Mouse (Mus musculus): ENCODE measurements around the gene St3gal3.

Gene St3gal3

DNA sequence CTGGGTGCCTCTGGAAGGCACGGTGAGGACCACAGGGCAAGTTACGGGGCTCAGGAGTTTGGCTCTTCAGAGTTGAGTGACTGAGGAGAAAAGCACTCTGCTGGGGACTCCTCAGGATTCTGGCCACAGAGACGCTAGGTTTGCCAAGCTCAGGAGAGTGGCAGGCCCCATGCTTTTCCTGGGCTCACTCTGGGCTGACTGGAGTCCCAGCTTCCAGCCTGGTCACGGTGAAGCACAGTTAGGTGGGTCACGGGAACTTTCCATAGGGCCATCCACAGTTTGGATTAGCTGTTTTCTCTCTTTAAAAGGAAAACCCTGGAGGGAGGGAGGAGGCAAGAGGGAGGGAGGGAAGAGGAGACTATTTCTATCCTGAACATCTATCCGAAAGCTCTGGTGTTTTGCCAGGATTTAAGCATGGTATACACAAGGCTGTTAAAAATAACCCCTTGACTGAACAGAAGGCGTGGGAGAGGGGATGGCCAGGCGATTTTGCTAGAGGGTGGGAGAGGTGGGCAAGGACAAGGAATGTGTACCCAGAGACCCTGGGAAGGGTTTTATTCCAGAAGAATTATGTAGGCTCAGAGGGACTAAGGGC lies 149.6 kb downstream of the St3gal3 start:
- no peak for DNase-seq (ENCODE audit: low spot score)

DNA sequence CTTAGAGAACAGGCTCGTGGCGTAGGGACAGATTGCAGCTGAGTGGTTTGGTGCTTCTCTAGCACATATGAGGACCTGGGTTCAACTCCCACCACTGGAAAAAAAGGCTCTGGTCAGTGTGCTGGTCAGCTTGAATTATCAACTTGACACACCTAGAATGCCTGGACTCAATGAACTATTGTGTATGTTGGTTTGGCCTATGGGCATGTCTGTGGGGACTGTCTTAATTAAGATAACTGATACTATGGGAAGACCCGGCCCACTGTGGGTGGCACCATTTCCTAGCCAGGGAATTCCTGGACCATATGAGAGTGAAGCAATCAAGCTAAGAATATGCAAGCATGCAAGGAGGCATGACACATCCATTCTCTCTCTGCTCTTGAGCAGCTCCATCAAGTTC lies 150.5 kb downstream of the St3gal3 start:
- DNase-seq (ENCODE audit: low spot score), result no peak

DNA sequence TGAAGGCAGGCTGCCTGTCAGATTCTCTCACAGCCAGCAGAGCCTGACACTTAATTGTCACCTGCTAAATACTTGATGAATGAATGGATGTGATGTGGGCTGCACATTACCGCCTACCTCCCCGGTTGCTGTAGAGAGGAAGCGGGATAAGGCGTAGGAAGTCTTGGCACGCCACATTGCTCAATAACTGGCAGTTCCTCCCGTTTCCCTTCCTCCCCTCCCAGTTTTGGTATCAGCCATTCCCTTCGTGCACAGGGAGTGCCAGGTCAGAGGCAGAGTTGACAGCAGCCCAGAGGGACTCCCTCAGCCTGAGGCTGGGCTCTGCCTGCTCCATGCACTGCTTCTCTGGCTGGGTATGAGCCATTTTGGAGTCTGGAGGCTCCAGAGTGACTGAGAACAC lies 152.0 kb downstream of the St3gal3 start:
- no peak for DNase-seq (ENCODE audit: low spot score)

DNA sequence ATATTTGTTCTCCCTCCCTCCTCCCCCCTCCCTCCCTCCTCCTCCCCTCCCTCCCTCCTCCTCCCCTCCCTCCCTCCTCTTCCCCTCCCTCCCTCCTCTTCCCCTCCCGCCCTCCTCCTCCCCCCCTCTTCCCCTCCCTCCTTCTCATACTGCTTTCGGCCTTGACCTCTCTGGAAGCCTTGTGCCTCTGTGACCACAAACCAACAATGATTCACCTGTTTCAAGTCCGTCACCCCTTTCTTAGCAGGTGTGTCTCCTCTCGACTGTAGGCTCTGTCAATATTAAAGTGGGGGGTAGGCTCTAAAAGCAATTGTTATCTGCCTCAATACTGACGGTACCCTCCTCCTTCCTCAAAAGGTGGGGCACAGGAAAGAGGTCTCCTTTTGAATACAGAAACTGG lies 153.2 kb downstream of the St3gal3 start:
- DNase-seq (ENCODE audit: low spot score), result no peak

DNA sequence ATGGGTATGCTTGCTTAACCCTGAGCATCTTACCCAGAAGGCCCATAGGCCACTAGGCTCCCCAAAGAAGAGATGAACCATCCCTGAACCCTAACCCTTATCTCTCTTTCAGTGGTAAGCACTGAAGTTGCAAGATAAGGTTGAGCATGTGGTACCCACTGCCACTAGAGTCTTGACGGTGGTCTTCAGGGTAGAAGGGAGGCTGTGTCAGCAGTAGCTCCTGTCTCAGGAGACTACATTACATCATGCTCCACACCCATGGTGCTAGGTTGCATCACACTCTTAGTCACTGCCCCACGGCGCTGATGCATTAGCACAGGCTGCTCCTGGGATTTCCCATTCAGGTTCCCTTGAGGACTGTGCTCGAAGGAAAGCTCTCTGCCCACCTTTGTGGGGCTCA lies 154.6 kb downstream of the St3gal3 start:
- no peak for DNase-seq (ENCODE audit: low spot score)

DNA sequence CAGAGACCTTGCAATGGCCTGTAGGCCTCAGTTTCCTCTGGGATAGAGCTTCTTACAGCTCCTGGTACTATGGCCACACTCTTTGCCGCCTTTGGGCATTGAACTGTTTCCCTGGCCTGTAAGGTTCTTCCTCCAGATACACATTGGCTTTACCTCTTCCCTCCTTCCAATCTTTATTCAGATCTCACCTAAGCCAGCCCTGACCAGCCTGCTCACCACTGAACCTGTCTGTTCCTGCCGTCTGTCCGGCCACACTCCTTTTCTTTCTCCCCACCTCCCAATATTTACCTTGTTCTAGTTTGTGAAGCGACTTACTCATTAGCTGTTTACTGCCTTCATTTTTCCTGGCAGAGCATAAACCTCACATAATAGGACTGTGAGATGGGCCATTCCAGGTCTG lies 155.5 kb downstream of the St3gal3 start:
- DNase-seq (ENCODE audit: low spot score), result no peak

DNA sequence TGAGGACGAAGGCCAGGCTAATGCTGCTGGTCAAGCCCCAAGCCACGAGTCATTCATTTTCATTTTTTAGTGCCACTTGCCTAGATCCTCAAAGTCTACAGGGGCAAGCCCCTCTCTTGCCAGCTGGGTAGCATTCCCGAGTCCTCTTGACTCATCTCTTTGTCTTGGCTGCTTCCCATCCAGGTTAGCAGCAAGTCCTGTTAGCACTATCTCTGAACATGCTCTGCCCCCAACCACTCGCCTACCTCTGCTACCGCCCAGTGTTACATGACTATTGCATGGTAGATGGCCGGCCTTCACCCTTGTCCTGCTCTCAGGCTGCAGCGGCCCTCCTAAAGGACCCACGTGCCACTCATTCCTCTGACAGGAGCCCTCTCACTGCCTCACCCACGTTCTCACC lies 156.4 kb downstream of the St3gal3 start:
- no peak for DNase-seq (ENCODE audit: low spot score)

DNA sequence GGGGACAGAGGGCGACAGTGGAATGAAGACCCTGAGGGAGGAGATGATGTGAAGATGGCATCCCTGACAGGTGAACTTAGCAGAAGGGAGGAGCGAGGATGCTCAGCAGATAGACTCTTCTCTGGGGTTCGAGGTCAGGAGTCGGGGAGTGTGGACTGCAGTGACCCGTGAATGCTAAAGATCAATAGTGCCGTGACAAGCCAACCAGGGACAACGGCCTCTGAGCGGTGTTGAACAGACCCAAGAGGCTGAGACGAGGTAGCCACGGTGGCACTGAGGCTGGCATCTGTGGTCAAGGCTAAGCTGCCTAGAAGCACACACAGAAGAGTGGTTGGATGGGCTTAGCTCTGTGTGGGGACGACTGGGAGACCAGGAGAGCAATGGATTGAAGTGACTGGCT lies 156.9 kb downstream of the St3gal3 start:
- no peak for DNase-seq (ENCODE audit: low spot score)

DNA sequence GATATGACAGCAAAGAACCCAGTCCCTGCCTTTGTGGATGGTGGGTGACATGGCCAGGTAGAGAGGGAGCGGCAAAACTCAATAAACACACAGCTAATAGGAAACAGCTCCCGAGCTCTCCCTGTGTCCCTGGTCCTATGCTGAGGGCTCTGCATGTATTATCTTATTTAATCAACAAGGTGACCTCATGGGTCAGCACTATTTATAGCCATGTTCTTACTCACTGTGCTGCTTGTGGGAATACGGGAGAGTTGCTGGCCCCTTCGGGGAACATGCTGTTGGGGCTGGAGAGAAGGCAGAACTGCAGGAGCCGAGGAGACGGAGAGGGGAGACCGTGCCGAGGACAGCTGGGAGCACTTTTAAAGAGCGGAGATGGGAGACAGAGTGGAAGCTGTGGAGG lies 157.3 kb downstream of the St3gal3 start:
- no peak for DNase-seq (ENCODE audit: low spot score)

DNA sequence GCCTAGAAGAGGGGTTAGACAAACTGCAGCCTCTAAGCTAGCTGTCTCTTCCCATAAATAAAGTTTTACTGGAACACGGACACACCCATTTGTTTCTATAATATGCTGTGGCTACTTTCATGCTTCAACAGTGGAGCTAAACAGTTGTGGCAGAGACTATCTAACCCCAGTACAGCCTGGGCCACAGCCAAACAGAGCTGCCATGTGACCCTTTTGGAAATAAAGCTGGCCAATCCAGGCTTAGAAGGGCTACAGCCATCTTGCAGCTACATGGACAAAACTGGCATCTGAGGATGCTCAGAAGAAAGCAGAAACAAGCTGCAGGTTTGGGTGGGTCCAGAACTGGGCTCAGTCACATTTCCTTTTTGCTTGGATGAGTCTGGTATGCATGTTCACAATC lies 158.9 kb downstream of the St3gal3 start:
- DNase-seq (ENCODE audit: low spot score), result no peak

DNA sequence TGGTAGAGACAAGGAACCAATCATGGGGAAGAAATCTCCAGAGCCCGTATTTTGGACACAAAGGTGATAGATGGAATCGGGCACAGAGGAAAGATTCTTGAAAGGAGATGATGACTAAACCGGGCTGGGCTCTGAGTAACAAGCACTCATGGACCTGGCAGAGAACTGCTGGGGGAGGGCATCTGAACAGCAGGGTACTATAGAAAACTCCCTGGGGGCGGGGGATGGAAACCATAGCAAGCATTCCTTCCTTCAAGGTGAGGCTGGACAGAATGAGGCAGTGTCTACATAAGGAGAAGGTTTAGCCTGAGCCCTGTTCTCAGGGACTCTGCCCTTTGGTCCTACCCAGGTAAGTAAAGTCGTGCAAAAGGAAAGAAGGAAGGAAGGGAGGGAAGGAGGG lies 160.0 kb downstream of the St3gal3 start:
- DNase-seq (ENCODE audit: low spot score), result no peak

DNA sequence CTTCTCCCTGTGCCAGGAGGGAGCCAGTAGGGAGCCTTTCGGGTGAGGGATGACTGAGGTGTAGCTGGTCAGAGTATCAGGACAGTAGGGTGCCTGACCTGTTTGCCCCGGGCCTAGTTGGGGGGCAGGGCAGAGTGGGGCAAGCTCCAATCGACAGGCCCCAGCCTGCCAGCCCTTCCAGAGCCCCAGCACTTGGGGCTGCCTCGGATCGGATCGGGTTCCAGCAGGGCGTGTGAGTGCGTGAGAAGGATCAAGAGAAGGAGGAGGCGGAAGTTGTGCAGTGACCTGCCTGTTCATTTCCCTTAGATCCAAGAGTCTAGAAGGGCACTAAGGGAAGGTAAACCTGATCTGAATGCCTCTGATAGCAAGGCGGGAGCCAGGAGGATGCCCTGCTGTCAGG lies 161.7 kb downstream of the St3gal3 start:
- DNase-seq (ENCODE audit: low spot score), result no peak

DNA sequence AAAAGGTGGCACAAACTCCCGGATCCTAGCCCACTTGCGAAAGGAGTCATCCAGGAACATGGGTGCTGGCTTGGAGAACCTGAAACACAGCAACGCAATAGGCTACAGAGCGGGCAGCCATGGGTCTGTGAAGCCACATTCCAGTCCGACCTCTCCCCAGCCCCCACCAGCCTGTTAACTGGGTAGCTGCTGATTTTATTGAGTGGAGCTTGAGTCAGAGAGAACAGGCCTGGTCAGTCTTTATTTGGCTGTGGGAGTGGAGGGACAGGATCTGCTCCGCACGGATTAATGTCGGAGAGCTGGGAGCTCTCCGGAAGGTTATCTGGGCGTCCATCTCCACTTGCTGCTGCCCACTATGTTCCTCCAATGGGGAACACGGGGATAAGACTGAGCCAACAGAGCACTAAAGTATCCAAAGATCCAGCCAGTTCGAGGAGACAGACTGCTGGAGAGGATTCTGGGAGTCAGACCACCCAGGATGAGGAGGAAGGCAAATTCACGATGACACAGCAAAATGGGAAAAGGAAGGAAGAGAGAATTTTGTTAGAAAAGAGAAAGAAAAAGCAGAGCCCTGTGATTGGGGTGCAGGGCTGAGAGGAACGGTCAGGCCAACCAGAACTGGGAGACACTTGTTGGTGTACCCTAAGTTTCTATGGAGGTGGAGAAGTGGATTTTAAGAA lies 170.2 kb downstream of the St3gal3 start:
- DNase-seq (ENCODE audit: low spot score), result no peak

DNA sequence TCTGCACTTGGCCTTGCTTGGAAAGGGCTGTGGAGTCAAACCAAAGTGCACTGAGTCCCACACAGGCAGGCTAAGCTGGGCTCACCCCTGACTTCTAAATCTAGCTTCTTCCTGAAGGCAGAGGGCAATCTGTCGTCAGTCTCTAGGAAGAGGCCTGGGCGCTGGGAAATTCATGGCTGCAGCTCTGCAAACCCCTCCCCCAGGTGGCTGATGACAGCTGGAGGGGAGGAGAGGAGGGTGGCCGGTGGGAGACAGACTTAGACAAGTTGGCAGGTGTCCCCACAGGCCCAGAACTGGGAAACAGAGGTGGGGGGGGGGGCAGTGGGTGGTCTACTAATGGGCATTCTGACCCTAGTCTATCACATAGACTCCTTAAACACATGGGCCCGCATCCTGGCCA lies 177.2 kb downstream of the St3gal3 start:
- DNase-seq (ENCODE audit: low spot score), result no peak

DNA sequence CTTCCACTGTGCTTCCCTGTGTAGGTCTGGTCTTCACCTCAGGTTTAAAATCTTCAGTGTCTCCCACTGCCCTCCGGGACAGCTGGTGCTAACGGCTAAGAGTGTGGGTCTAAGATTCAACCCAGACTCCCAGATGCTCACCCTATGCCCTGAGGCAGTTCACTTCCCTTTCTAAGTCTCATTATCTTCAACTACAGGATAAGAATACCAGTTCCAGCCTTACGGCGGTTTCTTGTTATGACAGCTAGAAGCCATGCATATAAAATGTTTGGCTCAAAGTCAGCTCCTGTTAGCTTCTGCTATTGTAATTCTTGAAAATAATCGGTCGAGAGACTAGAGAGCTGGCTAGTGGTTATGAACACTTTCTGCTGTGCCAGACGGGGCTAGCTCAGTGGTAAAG lies 187.2 kb downstream of the St3gal3 start:
- no peak for DNase-seq (ENCODE audit: low spot score)

DNA sequence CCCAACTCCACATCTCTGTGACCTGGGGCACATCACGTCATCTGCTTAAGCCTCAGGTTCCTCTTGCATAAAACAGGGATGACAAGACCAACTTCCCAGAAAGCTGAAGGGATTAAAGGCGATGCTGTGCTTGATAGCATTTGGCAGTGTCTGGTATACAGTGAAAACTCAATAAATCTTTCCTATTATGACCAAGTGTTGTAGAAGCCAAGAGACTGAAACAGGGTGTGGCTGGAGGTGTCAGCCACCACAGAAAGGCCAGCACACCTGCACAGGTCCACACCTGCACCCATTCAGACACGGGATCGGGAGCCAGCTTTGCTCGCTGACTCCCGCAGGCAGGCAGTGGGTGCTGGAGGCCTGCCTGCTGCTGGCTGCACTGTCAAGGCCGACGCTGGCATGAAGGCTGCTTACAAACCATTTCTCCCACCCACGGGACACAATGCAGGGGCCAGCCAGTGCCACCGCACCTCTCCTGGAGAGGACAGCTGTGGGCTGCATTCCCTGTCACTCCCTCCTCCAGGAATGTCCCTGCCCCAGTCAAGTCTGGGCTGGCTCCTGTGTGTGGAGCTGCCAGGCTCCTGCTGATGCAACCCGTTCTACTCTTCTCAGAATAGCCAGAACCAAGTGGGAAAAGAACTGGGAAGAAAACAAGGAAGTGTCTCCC lies 187.9 kb downstream of the St3gal3 start:
- DNase-seq (ENCODE audit: low spot score), result no peak

DNA sequence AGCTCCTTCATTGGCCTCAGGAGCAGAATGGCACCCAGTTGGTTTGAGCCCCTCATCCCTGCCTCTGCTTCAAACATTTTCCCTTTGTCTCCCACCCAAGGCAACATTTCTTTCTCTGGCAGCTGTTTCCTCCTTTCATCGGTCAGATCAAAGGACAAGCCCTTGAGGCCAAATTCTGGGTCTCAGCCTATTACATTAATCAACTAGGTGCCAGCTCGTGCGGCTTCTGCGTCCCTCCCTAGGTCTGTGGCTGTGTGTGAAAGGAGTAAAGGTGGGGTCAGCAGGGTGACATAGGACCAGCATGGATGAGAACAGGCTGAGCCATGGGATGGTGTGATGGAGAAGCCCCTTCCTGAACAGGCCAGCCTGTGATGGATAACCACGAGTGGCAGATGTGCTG lies 191.4 kb downstream of the St3gal3 start:
- DNase-seq (ENCODE audit: low spot score), result no peak

DNA sequence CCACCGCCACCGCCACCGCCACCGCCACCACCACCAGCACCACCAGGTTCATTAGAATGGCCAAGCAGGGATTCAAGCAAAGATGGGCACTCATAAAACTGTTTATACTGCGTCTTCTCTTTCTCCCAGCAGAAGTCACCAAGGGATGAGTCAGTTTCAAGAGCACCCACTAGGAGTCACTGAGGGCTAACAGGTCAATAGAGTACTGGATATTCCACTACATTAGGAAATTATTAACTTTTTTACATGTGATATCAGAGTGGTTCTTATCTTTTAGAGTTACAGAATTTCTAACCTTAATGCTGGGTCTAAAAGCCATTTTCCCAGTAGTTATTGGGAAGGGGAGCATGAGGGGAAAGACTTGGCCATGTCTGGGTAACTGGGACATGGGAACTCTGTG lies 197.8 kb downstream of the St3gal3 start:
- no peak for DNase-seq (ENCODE audit: low spot score)

DNA sequence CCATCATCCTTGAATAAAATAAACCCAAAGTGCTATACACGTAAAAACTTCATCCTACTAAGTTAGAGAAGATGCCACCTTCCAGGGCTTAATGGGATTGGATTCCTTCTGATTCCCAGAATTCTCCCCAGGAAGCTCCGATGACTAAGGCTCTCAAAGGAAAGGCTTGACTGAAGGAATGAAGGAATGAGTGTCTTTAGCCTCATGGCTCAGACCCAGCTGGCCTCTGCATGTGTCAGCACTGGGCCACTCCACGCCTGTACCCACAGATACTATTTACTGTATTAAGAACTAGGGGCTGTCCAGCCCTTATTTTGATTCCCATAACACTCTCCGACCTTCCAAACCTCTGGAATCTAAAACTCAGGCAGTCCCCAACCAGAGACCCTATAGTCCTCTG lies 200.6 kb downstream of the St3gal3 start:
- DNase-seq (ENCODE audit: low spot score), result no peak

DNA sequence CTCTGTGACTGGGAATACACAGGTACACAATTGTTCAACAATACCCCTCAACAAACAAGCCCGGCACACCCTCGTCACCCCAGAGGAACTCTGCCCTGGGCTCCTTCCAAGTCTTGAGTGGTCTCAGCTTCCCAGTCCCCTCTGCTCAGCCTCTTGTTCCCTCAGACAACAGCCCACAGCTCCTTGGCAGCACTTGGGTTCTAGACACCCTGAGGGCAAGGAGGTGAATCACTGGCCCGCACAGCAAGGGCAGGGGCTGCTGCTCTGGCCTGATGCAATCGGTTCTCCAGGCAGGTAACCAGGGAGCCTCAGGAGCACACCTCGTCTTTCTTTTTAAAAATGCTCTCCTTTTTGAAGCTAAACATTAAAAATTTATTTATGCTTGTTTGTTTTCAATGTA lies 201.5 kb downstream of the St3gal3 start:
- DNase-seq (ENCODE audit: low spot score), result no peak

DNA sequence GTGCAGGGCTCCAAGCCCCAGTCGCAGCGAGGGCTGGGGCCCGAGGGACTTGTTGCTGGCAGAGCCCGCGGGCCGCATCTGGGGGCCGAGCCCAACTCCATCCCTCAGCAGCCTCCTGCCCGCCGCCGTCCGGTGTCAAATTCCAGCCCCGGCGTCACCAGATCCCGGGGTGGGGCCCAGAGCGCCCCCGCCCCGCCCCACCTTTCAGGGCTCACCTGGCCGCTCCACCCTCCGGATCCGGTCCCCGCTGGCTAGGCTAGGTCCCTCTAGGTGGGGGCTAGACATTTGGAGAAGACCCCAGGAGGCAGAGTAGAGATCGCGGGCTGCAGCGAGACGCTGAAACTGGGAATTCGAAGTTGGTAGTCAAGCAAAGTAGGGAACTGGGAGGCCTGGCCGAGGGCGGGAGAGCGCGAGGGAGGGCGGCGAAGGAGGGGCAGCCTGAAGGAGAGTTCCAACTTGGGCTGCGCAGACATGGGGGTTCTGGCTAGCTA lies 205.3 kb downstream of the St3gal3 start, which contains the start of gene Artn:
TSS of gene Artn (minus strand) at position 373 of the 491 bp plus-strand sequence.
- DNase-seq (ENCODE audit: low spot score), result peak; percentile 45

DNA sequence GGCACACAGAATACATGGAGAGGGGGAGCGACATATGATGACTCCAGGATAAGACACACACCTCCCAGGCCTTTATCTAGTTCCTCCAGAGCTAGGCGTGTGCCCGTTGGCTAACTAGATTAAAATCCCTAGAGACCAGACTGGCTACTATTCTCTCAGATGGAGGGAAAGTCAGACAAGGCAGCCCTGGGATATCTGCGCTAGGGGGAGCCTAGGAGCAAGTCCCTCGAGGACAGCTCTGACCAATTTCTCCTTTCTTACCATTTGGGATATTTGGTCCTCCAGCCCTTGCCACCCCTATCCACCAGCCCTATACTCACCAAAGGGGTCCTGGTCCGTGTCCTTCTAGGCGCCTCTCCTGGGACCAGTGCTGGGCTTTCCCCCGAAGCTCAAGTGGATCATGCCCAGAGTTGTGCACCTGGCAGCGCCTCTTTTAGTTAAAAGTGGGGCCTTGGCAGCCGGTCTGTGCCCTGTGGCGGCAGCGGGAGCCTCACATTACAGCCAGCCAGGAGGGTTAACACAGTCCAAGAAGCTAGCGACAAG lies 205.9 kb downstream of the St3gal3 start:
- peak; percentile 76 for DNase-seq (ENCODE audit: low spot score)

DNA sequence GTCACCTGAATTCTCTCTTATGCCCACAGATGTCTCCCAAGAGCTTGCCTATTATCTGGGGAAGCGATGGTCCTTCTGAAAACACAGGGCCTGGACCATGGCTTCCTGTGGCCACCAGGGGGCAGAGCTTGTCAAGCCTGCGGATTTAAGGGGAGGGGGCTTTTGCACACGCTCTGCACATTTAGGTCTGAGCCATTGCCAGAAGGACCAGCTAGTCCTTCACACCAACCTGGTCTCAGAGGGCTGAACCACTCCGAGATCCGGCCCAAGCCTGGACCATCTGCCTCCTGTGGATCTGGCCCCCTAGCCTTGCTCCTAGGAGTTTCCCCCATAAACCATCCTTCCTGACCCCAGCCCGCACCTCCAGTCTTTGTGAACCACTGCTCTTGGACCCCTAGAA lies 206.5 kb downstream of the St3gal3 start:
- peak; percentile 82 for DNase-seq (ENCODE audit: low spot score)

Measured in retina, embryonic 14.5 days (tissue).